Mouse (Mus musculus) heart, embryonic 10.5 days (tissue): ENCODE measurements at regions not wholly inside any gene's neighbourhood (a gene's known extent, or its start where the extent isn't known, plus 50 kb on each side); places are given as distances from the start of the nearest gene placed in this dataset.

Experiments used
- DNase-seq: peaks from one replicate; pipeline ENCODE4 v3.0.0-alpha.2; 2017; ENCODE audit warnings: low spot score
- H3K27ac ChIP-seq: fragments of 300-500 bp; sonication (generic); 2 replicates; pipeline ENCODE4 v1.5.1; 2016; ENCODE audit warnings: mild to moderate bottlenecking
- H3K27me3 ChIP-seq: fragments of 300-500 bp; sonication (generic); 2 replicates; pipeline ENCODE4 v1.6.1; 2016; ENCODE audit warnings: mild to moderate bottlenecking; ENCODE audit not compliant: poor library complexity, insufficient read depth, severe bottlenecking
- H3K36me3 ChIP-seq: fragments of 300-500 bp; sonication (generic); 2 replicates; pipeline ENCODE4 v1.6.1; 2016; ENCODE audit warnings: mild to moderate bottlenecking, moderate library complexity
- H3K4me1 ChIP-seq: fragments of 300-500 bp; sonication (generic); 2 replicates; pipeline ENCODE4 v1.6.1; 2016; ENCODE audit warnings: mild to moderate bottlenecking
- H3K4me3 ChIP-seq: fragments of 300-500 bp; sonication (generic); 2 replicates; pipeline ENCODE4 v1.5.1; 2016; ENCODE audit warnings: mild to moderate bottlenecking, moderate library complexity
- H3K9me3 ChIP-seq: fragments of 300-500 bp; sonication (generic); 2 replicates; pipeline ENCODE4 v1.6.1; 2016; ENCODE audit warnings: mild to moderate bottlenecking, moderate library complexity
- WGBS: fragments of 180-500 bp; shearing (Covaris S2); methylation state at CpG from one replicate; pipeline ENCODE4 v1.1.7; 2016; 5-methylcytosine and 5-hydroxymethylcytosine counted together

- Histone ChIP-seq H3K4me1 (no peaks in the 10 kb centered on the region), H3K9me3 (no peaks in the 10 kb centered on the region), H3K27ac (no peak overlapping the region), H3K36me3 (peaks cover 10% of the 10 kb centered on the region; the same call in 1 of the 2 replicates), H3K4me3 (no peak overlapping the region), H3K27me3 (no peaks in the 10 kb centered on the region)
- no peak for DNase-seq
- WGBS, result 91% methylated on average over 13 of the region's 13 CpGs
Observed at GRCm38 (mm10) chr13:107758327-107759095, 285.7 kb upstream of the Smim15 start.

DNA sequence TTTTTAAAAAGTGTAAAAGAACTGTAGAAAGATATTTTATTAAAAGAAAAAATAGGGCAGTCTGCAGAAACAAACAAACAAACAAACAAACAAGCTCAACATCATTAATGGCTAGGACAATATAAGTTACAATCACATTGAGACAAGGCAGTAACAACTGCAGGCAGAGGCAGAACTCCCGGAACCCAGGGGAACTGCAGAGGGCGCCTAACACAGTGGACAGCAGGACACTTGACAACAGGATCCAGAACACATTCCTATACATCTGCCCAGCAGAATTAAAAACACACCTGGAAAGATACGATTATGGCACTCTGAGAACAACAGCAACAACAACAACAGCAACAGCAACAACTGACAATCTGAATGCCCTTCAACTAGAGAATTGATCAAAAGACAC lies 291.5 kb upstream of the Smim15 start:
- DNase-seq, result no peak
- Histone ChIP-seq H3K27ac (no peak overlapping the region), H3K9me3 (no peaks in the 10 kb centered on the region), H3K4me1 (no peaks in the 10 kb centered on the region), H3K36me3 (peaks cover 10% of the 10 kb centered on the region; the same call in 1 of the 2 replicates), H3K4me3 (no peak overlapping the region), H3K27me3 (no peaks in the 10 kb centered on the region)
- 63% methylated on average over 3 of the region's 3 CpGs for WGBS

GRCm38 (mm10) chr13:107743464-107744218 lies 300.6 kb upstream of the Smim15 start:
- DNase-seq, result no peak
- Histone ChIP-seq H3K27me3 (no peaks in the 10 kb centered on the region), H3K27ac (no peak overlapping the region), H3K4me1 (no peaks in the 10 kb centered on the region), H3K36me3 (peaks cover 28% of the 10 kb centered on the region), H3K4me3 (no peak overlapping the region), H3K9me3 (no peaks in the 10 kb centered on the region)
- 88% methylated on average over 21 of the region's 21 CpGs for WGBS

DNA sequence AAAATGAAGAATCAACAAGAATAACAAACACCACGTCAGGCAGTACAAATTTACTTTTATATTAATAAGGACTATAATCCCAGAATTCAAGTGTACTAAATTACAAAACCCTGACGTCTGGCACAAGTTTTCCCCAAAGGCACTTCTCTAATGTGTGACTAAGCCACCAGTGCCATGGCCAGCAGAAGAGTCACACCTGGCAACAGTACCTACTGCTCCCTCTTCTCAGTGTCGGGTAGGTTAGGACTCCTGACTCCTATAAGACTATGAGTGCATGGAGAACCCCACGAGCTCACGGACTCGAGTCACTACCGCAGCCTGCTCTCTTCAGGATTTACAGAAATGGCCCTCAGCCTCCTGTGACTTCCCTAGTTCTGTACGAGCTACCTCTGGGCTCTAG lies 307.7 kb upstream of the Smim15 start:
- 77% methylated on average over 8 of the region's 8 CpGs for WGBS
- H3K36me3 ChIP-seq, result peaks cover 20% of the 10 kb centered on the region; the same call in 1 of the 2 replicates
- H3K4me3 ChIP-seq, result no peak overlapping the region
- DNase-seq, result no peak
- H3K27me3 ChIP-seq, result no peaks in the 10 kb centered on the region
- no peak overlapping the region for H3K27ac ChIP-seq
- no peaks in the 10 kb centered on the region for H3K9me3 ChIP-seq
- no peaks in the 10 kb centered on the region for H3K4me1 ChIP-seq

DNA sequence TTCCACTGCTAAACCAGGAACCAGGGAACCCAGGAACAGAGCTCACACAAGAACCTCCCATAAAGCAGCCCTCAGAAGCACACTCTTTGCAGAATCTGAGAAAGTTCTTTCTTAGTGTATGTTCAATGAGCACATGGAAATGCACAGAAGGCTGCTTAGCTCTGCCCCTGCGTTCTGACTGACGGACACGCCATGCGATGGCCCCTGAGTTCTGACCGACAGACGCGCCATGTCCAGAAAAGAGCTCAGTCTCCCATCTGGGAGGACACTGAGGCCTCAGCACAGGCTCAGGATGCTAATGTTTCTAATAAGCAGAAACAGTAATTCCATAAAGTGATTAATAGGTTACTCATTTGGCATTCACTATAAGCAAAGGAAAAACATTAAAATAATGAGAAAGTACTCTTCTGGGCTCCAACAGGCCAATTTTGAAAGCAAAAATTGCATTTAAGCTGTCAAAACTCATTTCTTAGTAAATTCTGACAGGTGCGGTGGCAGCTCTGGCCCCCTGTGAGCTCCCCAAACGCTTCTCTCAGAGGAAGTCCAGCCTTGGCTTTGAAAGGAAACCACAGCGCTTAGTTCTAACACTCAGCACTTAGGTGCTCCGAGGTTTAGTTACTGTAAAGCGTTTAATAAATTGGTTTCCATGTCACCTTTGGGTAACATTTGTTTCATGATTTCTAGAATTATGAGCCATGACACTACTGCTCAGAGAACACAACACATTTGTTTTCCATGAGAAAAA lies 309.9 kb upstream of the Smim15 start:
- H3K4me1 ChIP-seq, result no peaks in the 10 kb centered on the region
- no peaks in the 10 kb centered on the region for H3K9me3 ChIP-seq
- WGBS, result 90% methylated on average over 12 of the region's 12 CpGs
- H3K27me3 ChIP-seq, result no peaks in the 10 kb centered on the region
- DNase-seq, result no peak
- no peak overlapping the region for H3K27ac ChIP-seq
- H3K4me3 ChIP-seq, result no peak overlapping the region
- H3K36me3 ChIP-seq, result peaks cover 31% of the 10 kb centered on the region

GRCm38 (mm10) chr13:107730976-107731375 lies 313.3 kb upstream of the Smim15 start:
- Histone ChIP-seq H3K4me3 (no peak overlapping the region), H3K27me3 (no peaks in the 10 kb centered on the region), H3K9me3 (no peaks in the 10 kb centered on the region), H3K27ac (no peak overlapping the region), H3K4me1 (no peaks in the 10 kb centered on the region), H3K36me3 (peaks cover 53% of the 10 kb centered on the region)
- no peak for DNase-seq
- 93% methylated on average over 9 of the region's 9 CpGs for WGBS

GRCm38 (mm10) chr13:107726491-107726890 lies 317.8 kb upstream of the Smim15 start:
- Histone ChIP-seq H3K36me3 (peaks cover 46% of the 10 kb centered on the region), H3K9me3 (no peaks in the 10 kb centered on the region), H3K4me1 (no peaks in the 10 kb centered on the region), H3K27me3 (no peaks in the 10 kb centered on the region), H3K27ac (no peak overlapping the region), H3K4me3 (no peak overlapping the region)
- WGBS, result 93% methylated on average over 20 of the region's 20 CpGs
- DNase-seq, result peak; percentile 58

DNA sequence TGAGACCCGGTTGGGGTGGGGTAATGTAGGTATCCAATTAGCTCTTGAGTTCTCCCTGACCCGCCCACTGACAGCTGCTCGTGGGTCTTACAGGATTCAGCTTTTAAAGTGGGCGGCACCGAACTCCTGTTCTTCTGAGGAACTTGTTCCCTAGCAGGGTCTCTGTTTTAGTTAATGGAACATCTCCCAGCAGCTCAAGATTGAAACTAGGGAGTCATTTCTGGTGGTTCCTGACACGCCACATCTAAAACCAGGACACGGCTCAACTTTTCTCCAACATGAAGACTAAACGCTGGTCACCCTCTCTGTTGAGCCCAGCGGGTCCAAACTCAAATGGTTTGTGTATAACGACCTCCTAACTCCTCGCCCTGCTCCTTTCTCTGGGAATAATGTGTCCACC lies 322.3 kb upstream of the Smim15 start:
- peaks cover 8% of the 10 kb centered on the region for H3K36me3 ChIP-seq

DNA sequence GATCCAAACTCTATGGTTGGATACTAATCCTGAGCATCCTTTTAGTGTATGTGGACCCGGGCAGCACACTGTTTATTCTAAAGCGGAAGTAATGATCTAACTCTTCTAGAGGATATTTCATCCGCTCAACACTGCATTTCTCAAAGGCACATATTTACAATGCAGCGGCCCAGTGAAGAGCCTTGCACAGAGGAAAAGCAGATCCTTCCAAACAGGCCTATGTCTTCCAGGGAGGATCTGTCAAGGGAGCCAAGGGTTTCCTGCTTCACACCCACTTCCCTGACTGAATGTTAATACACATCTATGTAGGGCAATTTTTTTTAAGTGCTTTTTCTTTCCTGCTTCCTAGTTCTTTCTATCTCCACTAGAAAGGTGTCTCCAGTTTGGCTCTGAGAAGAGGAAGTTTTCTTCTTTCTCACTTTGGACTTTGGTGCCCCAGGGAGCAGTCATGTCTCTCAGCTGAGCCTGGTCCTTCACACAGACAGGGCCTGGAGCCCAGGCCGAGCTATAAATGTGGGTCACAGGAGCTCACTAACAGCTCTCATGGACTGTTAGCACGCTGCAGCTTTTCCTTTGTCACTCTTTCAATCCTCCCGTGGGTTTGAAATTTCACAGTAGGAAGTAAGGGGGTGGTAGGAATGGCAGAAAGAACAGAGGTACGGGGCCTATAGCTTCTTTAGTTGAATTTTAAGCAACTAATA lies 323.2 kb upstream of the Smim15 start:
- peak; percentile 35 for DNase-seq
- 78% methylated on average over 8 of the region's 8 CpGs for WGBS
- Histone ChIP-seq H3K27ac (no peak overlapping the region), H3K4me1 (no peaks in the 10 kb centered on the region), H3K36me3 (no peaks in the 10 kb centered on the region), H3K27me3 (no peaks in the 10 kb centered on the region), H3K4me3 (no peak overlapping the region), H3K9me3 (no peaks in the 10 kb centered on the region)

More for the DNA sequence above, 322.3 kb upstream of the Smim15 start:
- Histone ChIP-seq H3K9me3 (no peaks in the 10 kb centered on the region), H3K27ac (no peak overlapping the region), H3K4me3 (no peak overlapping the region), H3K27me3 (no peaks in the 10 kb centered on the region), H3K4me1 (no peaks in the 10 kb centered on the region)
- DNase-seq, result peak; percentile 55
- 84% methylated on average over 11 of the region's 11 CpGs for WGBS

- no peaks in the 10 kb centered on the region for H3K27me3 ChIP-seq
- peak; percentile 54 for DNase-seq
- WGBS, result 54% methylated on average over 14 of the region's 14 CpGs
Observed at GRCm38 (mm10) chr13:107718973-107719620, 325.1 kb upstream of the Smim15 start.

DNA sequence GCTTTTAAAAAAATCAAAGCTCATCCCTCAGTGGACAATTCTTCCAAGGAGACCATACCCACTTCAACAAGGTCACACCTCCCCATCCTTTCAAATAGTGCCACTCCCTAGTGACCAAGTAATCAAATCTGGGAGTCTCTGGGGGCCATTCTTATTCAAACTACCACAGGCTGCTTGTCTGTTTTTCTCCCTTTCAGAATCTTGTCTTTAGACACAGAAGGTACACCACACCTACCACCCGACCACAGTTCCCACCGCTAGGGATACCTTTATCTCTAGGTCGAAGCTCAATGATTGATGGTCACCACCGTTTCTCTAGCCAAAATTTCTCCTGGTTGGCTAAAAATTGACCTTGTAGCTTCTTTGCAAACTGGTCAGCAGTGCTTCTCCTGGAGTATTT lies 328.6 kb upstream of the Smim15 start:
- Histone ChIP-seq H3K4me3 (no peak overlapping the region), H3K4me1 (no peaks in the 10 kb centered on the region), H3K9me3 (no peaks in the 10 kb centered on the region), H3K36me3 (no peaks in the 10 kb centered on the region), H3K27me3 (no peaks in the 10 kb centered on the region), H3K27ac (no peak overlapping the region)
- whole genome bisulfite sequencing, result 80% methylated on average over 4 of the region's 4 CpGs
- peak; percentile 71 for DNase-seq

More at GRCm38 (mm10) chr13:107718973-107719620, 325.1 kb upstream of the Smim15 start:
- Histone ChIP-seq H3K4me3 (no peak overlapping the region), H3K36me3 (no peaks in the 10 kb centered on the region), H3K27ac (no peak overlapping the region), H3K9me3 (no peaks in the 10 kb centered on the region), H3K4me1 (no peaks in the 10 kb centered on the region)

DNA sequence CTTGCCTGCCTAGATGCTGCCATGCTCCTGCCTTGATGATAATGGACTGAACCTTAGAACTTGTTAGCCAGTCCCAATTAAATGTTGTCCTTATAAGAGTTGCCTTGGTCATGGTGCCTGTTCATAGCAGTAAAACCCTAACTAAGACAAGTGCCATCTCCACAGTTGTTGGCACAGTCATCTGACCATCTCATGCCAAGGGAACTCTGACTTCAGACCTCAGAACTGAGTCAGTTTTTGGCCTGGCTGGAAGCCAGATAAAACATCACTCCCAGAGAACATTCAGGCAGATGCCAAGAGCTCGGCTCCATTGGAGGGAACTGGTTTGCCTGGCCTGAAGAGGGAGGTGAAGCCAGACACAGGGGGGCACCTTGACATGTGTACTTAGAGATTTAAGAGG lies 330.2 kb upstream of the Smim15 start:
- WGBS, result 62% methylated on average over 1 of the region's 1 CpGs
- Histone ChIP-seq H3K4me3 (no peak overlapping the region), H3K4me1 (no peaks in the 10 kb centered on the region), H3K36me3 (no peaks in the 10 kb centered on the region), H3K9me3 (no peaks in the 10 kb centered on the region), H3K27ac (no peak overlapping the region), H3K27me3 (no peaks in the 10 kb centered on the region)
- DNase-seq, result no peak
